Mouse (Mus musculus): Measurements from ENCODE around the gene Rcn3.

- TF ChIP-seq CTCF (IDR thresholded peaks at IDR 0.05; ENCODE audit: borderline replicate concordance, insufficient read depth, low read length), result no peak
- TF ChIP-seq POLR2A (IDR thresholded peaks at IDR 0.05; ENCODE audit: low read depth, low read length), result no peak; the same call in 1 of the 2 replicates
Observed at GRCm38 (mm10) chr7:45092828-45093515, 951 bp upstream of the Rcn3 start.

Measured in embryonic fibroblast, embryonic 13.5 days (primary cell).